Mouse (Mus musculus): ENCODE measurements around the gene Mpdu1. TPM values are rescaled to one million over a fixed set of nuclear protein-coding genes. Genes with fewer than 3 reads are reported as not detected.
"Not testable (repeated sequence)": the region's sequence is repeated elsewhere in the genome, so short reads cannot be mapped to it uniquely, and the experiment has no call there.

Gene Mpdu1
- polyA plus RNA-seq, 1 experiment from 2014 or later = 84.1 TPM

DNA sequence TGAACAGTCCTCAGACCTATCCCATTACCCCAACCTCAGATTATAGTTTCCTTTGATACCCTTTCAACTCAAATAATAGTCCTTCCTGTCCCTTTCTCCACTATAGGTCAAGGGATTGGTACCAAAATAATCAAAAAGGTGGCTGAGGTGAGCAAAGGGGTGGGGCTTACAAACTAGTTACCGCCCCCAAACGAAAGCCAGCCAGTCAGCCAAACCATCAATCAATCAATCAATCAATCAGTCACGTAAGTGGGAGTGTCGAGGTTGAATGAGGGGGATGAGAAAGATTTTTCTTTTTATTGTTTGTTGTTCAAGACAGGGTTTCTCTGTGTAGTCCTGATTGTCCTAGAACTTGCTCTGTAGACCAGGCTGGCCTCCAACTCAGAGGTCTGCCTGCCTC is 39.4 kb downstream of the Mpdu1 start:
- ATAC-seq (no peak), DNase-seq (ENCODE audit: low read depth, low spot score) (no peak)
- POLR2A ChIA-PET = no interaction called here
- CTCF ChIA-PET = no interaction called here
- H3K27me3 ChIP-seq = peaks cover 9% of the 10 kb centered on the region
- TF ChIP-seq CTCF (IDR thresholded peaks at IDR 0.05) = no peak
- in situ Hi-C loops (cut with MboI; ENCODE audit: low pct_unique_long_range_greater_than_20kb) = loop anchor here (5.0 kb wide), 1 partner anchor 41 kb away; the partner anchor contains the start of genes Trp53 and Wrap53

GRCm38 (mm10) chr11:69622406-69622805 is 40.0 kb downstream of the Mpdu1 start:
- in situ Hi-C loops (cut with MboI; ENCODE audit: low pct_unique_long_range_greater_than_20kb) = loop anchor here (5.0 kb wide), 1 partner anchor 40 kb away; the partner anchor contains the start of genes Trp53 and Wrap53
- CTCF ChIA-PET = no interaction called here
- DNase-seq (ENCODE audit: low read depth, low spot score) (no peak), ATAC-seq (no peak)
- POLR2A ChIA-PET = no interaction called here
- TF ChIP-seq CTCF (IDR thresholded peaks at IDR 0.05) = no peak
- H3K27me3 ChIP-seq = peaks cover 10% of the 10 kb centered on the region

- ATAC-seq (no peak), DNase-seq (ENCODE audit: low read depth, low spot score) (no peak)
- in situ Hi-C loops (cut with MboI; ENCODE audit: low pct_unique_long_range_greater_than_20kb) = loop anchor here (5.0 kb wide), 1 partner anchor 39 kb away; the partner anchor contains the start of genes Trp53 and Wrap53
- CTCF ChIA-PET = no interaction called here
- no peak for TF ChIP-seq CTCF (IDR thresholded peaks at IDR 0.05)
- H3K27me3 ChIP-seq = peaks cover 14% of the 10 kb centered on the region
- POLR2A ChIA-PET = no interaction called here
Observed at GRCm38 (mm10) chr11:69621571-69622268, 40.7 kb downstream of the Mpdu1 start, which contains the start of gene Sat2. TSS of gene Sat2 (plus strand) at chr11:69622024.

- CTCF ChIA-PET = no interaction called here
- TF ChIP-seq CTCF (IDR thresholded peaks at IDR 0.05) = no peak
- peaks cover 20% of the 10 kb centered on the region for H3K27me3 ChIP-seq
- POLR2A ChIA-PET = no interaction called here
- ATAC-seq = no peak
- DNase-seq (ENCODE audit: low read depth, low spot score) = no peak
- in situ Hi-C loops (cut with MboI; ENCODE audit: low pct_unique_long_range_greater_than_20kb) = loop anchor here (5.0 kb wide), 1 partner anchor 38 kb away; the partner anchor contains the start of genes Trp53 and Wrap53
Observed at GRCm38 (mm10) chr11:69620394-69621081, 41.9 kb downstream of the Mpdu1 start.

DNA sequence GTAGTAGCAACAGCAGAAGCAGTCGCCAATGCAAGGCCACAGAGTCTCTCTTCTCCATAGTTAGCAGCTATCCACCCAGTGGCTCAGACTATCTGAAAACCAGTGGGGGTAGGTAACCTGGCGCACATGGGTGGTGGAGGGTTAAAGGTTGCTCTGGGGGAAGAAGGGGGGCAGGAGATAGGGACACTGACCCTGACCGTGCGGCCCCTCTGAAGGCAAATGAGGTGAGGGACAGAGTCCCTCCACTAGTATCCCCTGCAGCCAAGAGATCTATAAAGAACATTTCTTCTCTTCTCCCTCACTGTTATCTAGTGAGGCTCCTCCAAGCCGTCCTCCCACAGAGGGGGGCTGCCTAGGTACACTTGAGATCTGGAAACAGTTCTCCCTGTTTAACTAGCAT is 44.6 kb downstream of the Mpdu1 start, which contains the start of gene Shbg:
Gene Shbg, minus strand, starts transcription at position 101 of the 400 bp plus-strand sequence.
- ATAC-seq = no peak
- peaks cover 20% of the 10 kb centered on the region for H3K27me3 ChIP-seq
- CTCF ChIA-PET = no interaction called here
- POLR2A ChIA-PET = no interaction called here
- no peak for DNase-seq (ENCODE audit: low read depth, low spot score)
- in situ Hi-C loops (cut with MboI; ENCODE audit: low pct_unique_long_range_greater_than_20kb) = no loop called here
- TF ChIP-seq CTCF (IDR thresholded peaks at IDR 0.05) = no peak

DNA sequence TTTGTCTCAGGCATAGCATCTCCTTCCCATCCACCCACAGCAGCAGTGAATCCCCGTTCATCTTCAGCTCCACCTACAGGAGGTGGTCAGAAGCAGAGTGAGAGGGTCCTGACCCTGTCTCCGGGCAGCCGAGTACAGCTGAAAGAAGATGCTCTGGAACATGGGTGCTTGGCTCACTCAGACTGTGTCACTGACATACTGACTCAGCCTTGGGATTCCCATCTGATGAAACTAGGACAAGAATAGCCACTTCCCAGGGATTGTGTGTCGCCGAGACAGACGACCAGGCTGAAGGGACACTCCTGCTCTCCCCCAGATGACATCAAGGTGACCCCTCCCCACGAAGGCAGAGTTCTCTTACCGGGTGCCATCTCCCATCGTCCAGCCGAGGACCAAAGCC is 45.7 kb downstream of the Mpdu1 start:
- in situ Hi-C loops (cut with MboI; ENCODE audit: low pct_unique_long_range_greater_than_20kb) = no loop called here
- ChIA-PET CTCF (interaction anchor here (1.4 kb wide), 1 partner anchor 37 kb away, joined by 3 read pairs; the partner anchor contains the start of genes Trp53 and Wrap53), POLR2A (no interaction called here)
- no peak for TF ChIP-seq CTCF (IDR thresholded peaks at IDR 0.05)
- ATAC-seq (no peak), DNase-seq (ENCODE audit: low read depth, low spot score) (no peak)
- peaks cover 25% of the 10 kb centered on the region for H3K27me3 ChIP-seq

GRCm38 (mm10) chr11:69614257-69614588 is 48.2 kb downstream of the Mpdu1 start:
- peaks cover 32% of the 10 kb centered on the region for H3K27me3 ChIP-seq
- POLR2A ChIA-PET = interaction anchor here (0.7 kb wide), 1 partner anchor 28 kb away, joined by 5 read pairs; no protein-coding TSS in a partner anchor
- in situ Hi-C loops (cut with MboI; ENCODE audit: low pct_unique_long_range_greater_than_20kb); ATAC-seq; DNase-seq (ENCODE audit: low read depth, low spot score): not testable (repeated sequence)
- CTCF ChIA-PET = interaction anchor here (1.2 to 1.3 kb wide), 2 partner anchors 14 to 29 kb away, joined by 4 to 7 read pairs; no protein-coding TSS in a partner anchor

DNA sequence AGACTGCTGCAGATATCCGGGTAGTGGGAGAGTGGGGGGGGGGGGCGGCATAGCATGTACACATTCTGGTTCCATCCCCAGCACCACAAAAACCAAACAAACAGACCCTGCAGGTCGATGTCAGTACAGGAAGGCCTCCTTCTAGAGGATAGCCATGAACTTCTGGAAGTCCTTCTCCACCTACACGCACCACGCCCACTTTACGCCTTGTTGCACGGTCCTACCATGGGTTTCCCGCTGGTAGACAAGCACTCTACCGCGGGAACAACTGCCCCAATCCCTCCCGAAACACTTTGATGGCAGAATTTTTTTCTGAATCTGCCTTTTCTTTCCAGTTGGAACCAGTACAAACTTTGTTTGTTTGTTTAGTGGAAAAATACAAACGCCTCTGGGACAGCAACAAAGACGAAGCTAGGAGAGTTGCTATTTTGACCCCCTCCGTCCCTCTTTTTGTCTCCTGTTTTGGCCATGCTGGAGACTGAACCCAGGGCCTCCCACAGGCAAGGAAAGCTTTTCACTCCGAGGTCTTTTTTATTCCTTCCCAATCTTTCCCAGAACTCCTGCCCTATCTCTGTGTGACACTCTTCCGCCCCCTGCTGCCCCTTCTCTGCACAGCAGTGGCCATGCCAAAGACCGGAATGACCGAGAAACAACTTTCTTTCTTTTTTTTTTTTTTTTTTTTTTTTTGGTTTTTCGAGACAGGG is 48.7 kb downstream of the Mpdu1 start:
- no peak for ATAC-seq
- H3K27me3 ChIP-seq = peaks cover 29% of the 10 kb centered on the region
- ChIA-PET CTCF (interaction anchor here (0.6 to 1.3 kb wide), 2 partner anchors 28 to 34 kb away, joined by 3 to 7 read pairs; partner anchors contain the start of genes Trp53 and Wrap53), POLR2A (interaction anchor here (0.5 to 0.7 kb wide), 2 partner anchors 28 to 452 kb away, joined by 4 to 5 read pairs; no protein-coding TSS in a partner anchor)
- in situ Hi-C loops (cut with MboI; ENCODE audit: low pct_unique_long_range_greater_than_20kb) = no loop called here
- DNase-seq (ENCODE audit: low read depth, low spot score) = no peak
- peak; percentile 87 for TF ChIP-seq CTCF (IDR thresholded peaks at IDR 0.05)

DNA sequence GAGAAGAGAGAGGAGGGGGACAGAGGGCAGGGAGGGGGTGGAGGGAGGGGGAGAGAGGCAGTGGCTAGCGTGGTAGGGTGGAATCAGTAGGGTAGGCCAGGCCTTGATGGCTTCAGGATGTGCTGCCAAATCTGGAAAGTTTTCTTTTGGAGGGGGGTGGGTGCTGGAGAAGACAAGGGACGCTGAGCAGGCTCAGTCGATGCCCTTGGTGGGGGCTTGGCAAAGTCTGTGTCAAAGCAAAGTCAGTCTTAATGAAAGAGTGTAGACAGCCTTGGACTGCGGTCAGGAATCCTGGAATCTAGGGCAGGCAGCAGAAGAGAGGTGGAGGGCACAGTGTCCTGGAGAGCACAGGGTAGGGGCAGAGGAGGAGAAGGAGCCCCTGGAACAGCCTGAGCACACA is 51.5 kb downstream of the Mpdu1 start:
- H3K27me3 ChIP-seq = peaks cover 24% of the 10 kb centered on the region
- CTCF ChIA-PET = no interaction called here

GRCm38 (mm10) chr11:69609416-69609815 is 53.0 kb downstream of the Mpdu1 start:
- in situ Hi-C loops (cut with MboI; ENCODE audit: low pct_unique_long_range_greater_than_20kb) = no loop called here
- ATAC-seq (no peak), DNase-seq (ENCODE audit: low read depth, low spot score) (no peak)
- H3K27me3 ChIP-seq = peaks cover 33% of the 10 kb centered on the region
- ChIA-PET CTCF (no interaction called here), POLR2A (no interaction called here)
- TF ChIP-seq CTCF (IDR thresholded peaks at IDR 0.05) = no peak

More for the DNA sequence above, 51.5 kb downstream of the Mpdu1 start:
- DNase-seq (ENCODE audit: low read depth, low spot score) (no peak), ATAC-seq (no peak)
- POLR2A ChIA-PET = no interaction called here
- in situ Hi-C loops (cut with MboI; ENCODE audit: low pct_unique_long_range_greater_than_20kb) = no loop called here
- TF ChIP-seq CTCF (IDR thresholded peaks at IDR 0.05) = no peak

Measured in Patski (cell line).